Mouse (Mus musculus): Measurements from ENCODE around the gene Ptprm.

The Ptprm gene

GRCm38 (mm10) chr17:67226991-67227390, 127.3 kb downstream of the Ptprm start:
- no peak for DNase-seq (ENCODE audit: low spot score)

GRCm38 (mm10) chr17:67215326-67215725, 138.9 kb downstream of the Ptprm start:
- DNase-seq (ENCODE audit: low spot score) = no peak

- no peak for DNase-seq (ENCODE audit: low spot score)
Measured at GRCm38 (mm10) chr17:67213711-67214110, 140.5 kb downstream of the Ptprm start.

- DNase-seq (ENCODE audit: low spot score) = no peak
Measured at GRCm38 (mm10) chr17:67209676-67210344, 144.4 kb downstream of the Ptprm start.

GRCm38 (mm10) chr17:67208600-67208999, 145.7 kb downstream of the Ptprm start:
- DNase-seq (ENCODE audit: low spot score) = no peak

DNA sequence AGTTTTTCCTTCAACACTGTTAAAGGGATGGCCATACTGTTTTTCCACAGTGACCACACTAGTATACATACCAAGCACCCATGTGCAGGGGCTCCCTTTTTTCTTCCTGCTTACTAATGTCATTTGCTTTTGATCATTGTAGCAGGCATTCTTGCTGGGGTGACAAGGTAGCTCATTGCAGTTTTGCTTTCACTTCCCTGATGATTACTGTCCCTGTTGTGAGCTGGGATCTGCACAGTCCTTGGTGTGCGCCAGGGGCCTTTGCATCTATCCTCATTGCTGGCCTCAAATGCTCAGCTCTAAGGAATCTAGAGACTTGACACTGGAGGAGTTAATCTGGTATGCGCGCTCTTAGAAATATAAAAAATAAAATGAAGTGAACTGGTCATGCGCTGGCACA, 147.3 kb downstream of the Ptprm start:
- DNase-seq (ENCODE audit: low spot score) = no peak

DNA sequence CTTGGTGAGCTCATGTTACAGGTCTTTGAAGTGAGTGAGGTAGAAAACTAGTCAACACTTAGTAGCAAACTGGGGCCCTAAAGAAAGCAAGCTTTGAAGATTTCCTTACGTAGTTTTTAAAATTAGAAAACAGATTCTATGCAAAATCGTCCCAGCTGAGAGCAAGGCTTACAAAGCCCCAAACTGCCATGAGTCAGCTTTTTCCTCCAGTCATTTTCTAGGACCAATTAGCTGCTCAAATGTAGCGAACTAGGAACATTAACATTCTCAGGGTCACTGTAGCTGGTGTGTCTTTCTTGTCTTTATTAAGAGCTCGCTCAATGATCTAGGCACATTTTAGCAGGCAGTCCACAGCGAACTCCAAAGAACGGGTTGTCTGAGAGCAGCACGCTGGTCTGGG, 153.1 kb downstream of the Ptprm start:
- no peak for DNase-seq (ENCODE audit: low spot score)

DNA sequence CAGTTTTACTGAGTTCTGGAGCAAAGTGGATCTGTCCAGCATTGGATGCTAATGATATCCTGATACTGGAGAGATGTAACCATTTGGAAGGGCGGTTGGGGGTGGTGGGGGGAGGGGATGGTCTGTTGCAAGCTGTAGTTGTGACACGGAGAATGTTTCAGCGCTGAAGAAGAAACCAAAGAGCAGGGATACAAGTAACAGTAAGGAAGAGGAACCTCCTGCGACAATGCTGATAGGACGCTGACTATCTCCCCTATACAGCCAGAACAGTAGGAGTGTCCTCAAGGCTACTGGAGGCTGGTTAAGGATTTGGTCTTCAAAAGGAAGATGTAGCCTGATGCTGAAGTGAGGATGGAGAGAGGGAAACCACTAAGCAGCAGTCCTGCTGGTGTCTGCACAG, 160.5 kb downstream of the Ptprm start:
- DNase-seq (ENCODE audit: low spot score) = no peak

DNA sequence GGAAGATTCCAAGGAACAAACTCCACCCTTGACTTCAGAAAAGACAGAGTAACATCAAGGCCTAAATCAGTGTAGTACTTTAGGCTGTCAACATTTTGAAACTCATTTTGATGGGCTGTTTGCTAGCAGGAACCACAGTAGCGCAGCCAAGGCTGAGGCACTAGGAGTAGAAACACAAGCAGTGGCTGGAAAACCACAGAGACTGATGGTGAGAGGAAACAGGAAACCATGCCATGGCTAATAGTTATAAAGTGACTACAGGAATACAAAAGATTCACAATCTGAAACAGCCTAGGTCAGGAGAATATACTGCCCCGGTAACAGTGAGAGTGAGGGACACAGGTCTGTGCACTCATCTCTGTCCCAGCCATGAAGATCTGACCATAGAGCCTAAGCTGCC, 165.7 kb downstream of the Ptprm start:
- DNase-seq (ENCODE audit: low spot score) = no peak

DNA sequence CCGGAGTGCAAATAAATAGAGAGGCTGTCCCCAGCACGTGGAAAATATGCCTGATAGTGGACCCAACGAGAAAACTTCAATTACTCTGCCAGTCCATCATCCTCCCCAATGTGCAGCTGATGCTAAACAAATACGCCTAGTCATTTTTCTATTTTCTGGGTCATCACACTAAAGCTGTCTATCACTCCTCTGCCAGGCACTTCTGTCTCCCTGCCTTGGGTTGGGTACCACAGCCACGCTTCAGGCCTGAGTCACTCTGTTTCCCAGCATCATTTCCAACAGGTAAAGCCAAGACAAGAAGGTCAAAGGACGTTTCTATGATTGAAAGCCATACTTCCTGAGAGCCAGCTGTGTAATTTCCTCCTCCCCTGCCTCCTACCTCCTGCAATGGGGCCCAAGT, 167.4 kb downstream of the Ptprm start:
- DNase-seq (ENCODE audit: low spot score) = no peak

- DNase-seq (ENCODE audit: low spot score) = no peak
Measured at GRCm38 (mm10) chr17:67185942-67186341, 168.3 kb downstream of the Ptprm start.

GRCm38 (mm10) chr17:67179446-67179845, 174.8 kb downstream of the Ptprm start:
- DNase-seq (ENCODE audit: low spot score) = no peak

DNA sequence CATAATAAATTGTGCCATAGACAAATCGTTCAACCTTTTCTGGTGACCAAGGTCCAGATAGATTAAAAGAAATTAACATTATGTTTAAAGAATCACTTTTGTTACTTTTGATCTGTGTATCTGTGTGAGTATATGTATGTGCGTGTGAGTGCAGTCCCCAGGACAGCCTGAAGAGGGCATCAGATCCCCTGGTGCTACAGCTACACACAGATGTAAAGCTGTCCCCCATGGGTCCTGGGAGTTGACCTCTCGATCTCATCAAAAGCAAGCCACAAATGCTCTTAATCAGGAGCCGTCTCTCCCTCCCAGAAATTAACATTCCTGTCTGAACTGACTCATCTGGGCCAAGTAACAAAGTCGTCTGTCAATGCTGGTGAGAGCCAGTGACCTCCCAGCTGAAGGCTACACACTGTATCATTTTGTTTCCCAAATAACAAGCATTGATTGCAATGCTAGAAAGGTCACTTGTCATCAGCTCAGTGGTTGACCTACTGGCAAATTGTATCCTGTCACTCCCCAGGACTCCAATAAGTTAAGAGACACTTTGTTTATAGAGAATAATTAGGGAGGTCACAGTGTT, 175.5 kb downstream of the Ptprm start:
- DNase-seq (ENCODE audit: low spot score) = no peak

- DNase-seq (ENCODE audit: low spot score) = peak; percentile 20
Measured at GRCm38 (mm10) chr17:67175836-67176235, 178.4 kb downstream of the Ptprm start.

GRCm38 (mm10) chr17:67171353-67171752, 182.9 kb downstream of the Ptprm start:
- no peak for DNase-seq (ENCODE audit: low spot score)

DNA sequence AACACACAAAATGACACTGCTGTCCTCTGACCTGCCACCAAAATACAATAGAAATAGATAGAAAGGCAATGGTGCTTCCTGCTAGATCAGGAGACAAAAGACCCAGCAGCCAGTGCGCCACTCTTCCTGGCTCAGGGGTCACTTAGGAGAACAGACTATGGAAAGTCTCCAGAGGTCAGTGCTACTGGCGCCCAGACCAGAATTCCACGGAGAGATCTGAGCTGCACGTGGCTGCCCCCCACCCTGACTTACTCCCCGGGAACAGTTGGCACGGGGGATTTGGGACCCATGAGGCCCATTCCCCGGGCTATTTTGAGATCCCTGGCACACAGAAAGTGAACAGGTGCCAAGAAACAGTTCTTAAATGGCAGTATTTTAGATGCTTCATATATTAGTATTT, 183.6 kb downstream of the Ptprm start:
- DNase-seq (ENCODE audit: low spot score) = no peak

DNA sequence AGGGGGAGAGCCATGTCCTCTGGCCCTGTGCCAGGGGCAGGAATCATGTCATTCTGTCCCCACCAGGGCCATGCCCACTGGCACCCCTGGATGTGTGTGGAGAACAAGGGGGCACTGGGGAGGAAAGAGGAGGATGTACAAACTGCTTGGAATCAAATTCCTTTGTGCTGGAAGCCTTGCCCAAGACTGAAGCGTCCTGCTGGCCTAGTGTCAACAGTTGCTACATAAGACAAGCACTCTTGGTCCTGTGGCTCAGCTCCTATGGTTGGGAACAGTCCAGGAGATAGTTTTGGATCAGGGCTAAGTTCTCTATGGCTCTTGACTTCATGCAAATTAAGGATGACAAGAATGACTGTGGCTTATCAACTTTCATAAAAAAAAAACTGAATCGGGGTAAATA, 188.4 kb downstream of the Ptprm start:
- DNase-seq (ENCODE audit: low spot score) = no peak

GRCm38 (mm10) chr17:67159611-67160010, 194.6 kb downstream of the Ptprm start:
- DNase-seq (ENCODE audit: low spot score) = peak; percentile 24

- DNase-seq (ENCODE audit: low spot score) = no peak
Measured at GRCm38 (mm10) chr17:67157089-67157752, 197.0 kb downstream of the Ptprm start.

DNA sequence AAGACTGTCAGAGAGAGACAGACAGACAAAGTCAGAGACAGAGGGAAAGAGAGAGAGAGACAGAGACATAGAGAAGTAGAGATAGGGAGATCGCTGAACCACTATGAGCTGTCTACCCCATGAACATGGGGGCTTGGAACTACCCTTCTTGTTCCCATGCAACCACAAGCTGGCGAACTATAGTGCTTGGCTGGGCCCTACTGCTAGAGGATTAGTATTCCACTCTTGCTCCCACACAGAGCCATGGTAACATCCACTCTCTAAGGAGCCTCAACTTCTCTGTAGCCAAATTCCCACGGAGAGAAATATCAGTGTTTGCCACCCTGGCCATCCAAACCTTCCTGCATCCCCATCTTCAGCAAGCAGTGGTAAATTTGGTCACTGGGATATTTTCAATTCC, 202.0 kb downstream of the Ptprm start:
- no peak for DNase-seq (ENCODE audit: low spot score)

GRCm38 (mm10) chr17:67150441-67150840, 203.8 kb downstream of the Ptprm start:
- DNase-seq (ENCODE audit: low spot score) = no peak

DNA sequence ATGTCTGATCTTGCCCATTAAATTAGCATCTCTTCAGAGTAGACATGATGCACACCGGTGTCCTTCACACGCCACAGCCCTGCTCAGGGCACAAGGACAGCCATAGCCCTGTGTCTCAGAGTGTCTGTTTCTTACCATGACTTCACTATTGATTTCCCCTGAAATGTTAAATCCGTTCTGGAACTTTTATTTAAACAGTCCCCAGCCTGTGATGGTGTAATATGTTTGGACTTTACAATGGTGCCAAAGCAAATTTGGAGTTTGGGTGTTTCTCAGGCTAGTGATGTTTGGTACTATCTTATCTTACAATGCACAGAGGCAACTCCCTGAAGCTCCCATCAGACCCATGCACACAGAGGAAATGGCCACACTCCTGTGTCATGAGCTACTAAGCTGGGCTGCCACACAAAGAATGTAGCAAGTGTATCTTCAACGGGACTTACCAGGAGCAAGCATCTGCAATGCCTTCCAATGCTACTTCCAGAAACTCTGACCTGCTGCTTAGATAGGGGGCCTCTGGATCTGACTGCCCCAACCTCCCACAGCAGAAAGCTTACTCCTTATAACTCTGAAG, 212.0 kb downstream of the Ptprm start:
- no peak for DNase-seq (ENCODE audit: low spot score)

DNA sequence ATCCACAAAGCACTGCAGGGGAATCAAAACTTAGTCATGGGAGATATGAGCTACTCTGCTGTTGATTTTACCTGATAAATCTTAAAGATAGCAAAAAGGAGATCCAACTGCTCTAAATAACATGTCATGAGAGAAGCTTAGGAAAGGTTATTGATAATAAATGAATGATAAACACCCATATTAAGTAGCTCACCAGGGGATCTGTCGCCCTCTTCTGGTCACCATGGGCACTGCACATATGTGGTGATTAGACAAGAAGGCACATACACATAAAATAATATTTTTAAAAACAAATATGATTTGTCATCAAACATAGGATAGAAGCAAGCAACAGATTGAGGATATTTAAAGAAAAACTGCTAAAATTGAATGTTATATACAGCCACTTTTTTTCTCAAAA, 213.8 kb downstream of the Ptprm start:
- no peak for DNase-seq (ENCODE audit: low spot score)
